Mouse (Mus musculus) bone marrow, adult 2 months (tissue): Measurements from ENCODE around the gene Fcrla. TPM values are rescaled to one million over a fixed set of nuclear protein-coding genes. Genes with fewer than 3 reads are reported as not detected.
"Not testable (repeated sequence)": the region's sequence is repeated elsewhere in the genome, so short reads cannot be mapped to it uniquely, and the experiment has no call there.

Experiments
- H3K27ac ChIP-seq: fragments of 200-500 bp; 2 replicates; pipeline ENCODE4 v1.5.1; 2012; ENCODE audit warnings: low read depth, mild to moderate bottlenecking, control low read depth, inconsistent platforms, low read length; ENCODE audit not compliant: control insufficient read depth, poor library complexity, insufficient read depth
- H3K4me1 ChIP-seq: fragments of 200-500 bp; 2 replicates; pipeline ENCODE4 v1.6.1; 2011; ENCODE audit warnings: low read length; ENCODE audit not compliant: control insufficient read depth, insufficient read depth
- H3K4me3 ChIP-seq: fragments of 200-500 bp; replicated peaks from 2 replicates; pipeline ENCODE3; 2011; ENCODE audit warnings: mild to moderate bottlenecking, low read depth, low read length, control low read depth; ENCODE audit not compliant: control insufficient read depth
- CTCF ChIP-seq: fragments of 200-500 bp; IDR thresholded peaks from 2 replicates; pipeline ENCODE4 v1.5.1; 2011; ENCODE audit warnings: low read length, control low read depth; ENCODE audit not compliant: control insufficient read depth, insufficient read depth
- POLR2A ChIP-seq: fragments of 200-500 bp; IDR thresholded peaks from 2 replicates; pipeline ENCODE4 v1.6.1; 2011; ENCODE audit warnings: low read depth, mild to moderate bottlenecking, control low read depth, low read length, borderline replicate concordance; ENCODE audit not compliant: control insufficient read depth
- WGBS: fragments of 180-500 bp; shearing (Covaris S2); methylation state at CpG from one replicate; pipeline ENCODE4 v1.1.7; 2018; 5-methylcytosine and 5-hydroxymethylcytosine counted together
- polyA plus RNA-seq: library from polyadenylated mRNA; stranded (reverse); fragments of >200 nt; gene quantifications from 2 replicates; pipeline ENCODE4 v1.2.4, GENCODE M21; 2011; ENCODE audit warnings: low replicate concordance; ENCODE audit not compliant: missing spikeins, insufficient read depth, insufficient read length

Fcrla gene
- polyA plus RNA-seq, 1 experiment = 44.1 TPM

DNA sequence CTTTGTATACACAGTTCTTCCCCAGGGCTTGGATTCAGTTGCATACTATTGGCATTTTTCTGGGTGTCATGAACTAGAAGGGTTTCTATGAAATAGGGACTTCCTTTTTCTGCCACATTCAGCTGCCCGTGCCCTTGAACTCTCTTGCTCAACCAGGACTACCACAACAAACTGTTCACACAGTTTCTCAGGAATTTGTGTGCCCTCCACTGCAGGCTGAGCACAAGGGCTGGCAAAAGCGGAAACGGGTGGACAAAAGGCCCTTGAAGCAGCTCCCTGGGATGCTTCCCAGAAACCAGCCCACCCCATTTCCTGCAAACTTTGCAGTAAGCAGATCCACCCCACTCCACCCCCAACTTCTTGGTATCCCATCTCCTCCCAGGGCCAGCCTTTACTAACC is 40.2 kb upstream of the Fcrla start:
- peak overlapping the region; percentile 37 for H3K27ac ChIP-seq
- no peak overlapping the region for H3K4me3 ChIP-seq
- peaks cover 5% of the 10 kb centered on the region; the same call in 1 of the 2 replicates for H3K4me1 ChIP-seq
- no peak for TF ChIP-seq POLR2A
- no peak for TF ChIP-seq CTCF
- WGBS = 30% methylated on average over 3 of the region's 3 CpGs

DNA sequence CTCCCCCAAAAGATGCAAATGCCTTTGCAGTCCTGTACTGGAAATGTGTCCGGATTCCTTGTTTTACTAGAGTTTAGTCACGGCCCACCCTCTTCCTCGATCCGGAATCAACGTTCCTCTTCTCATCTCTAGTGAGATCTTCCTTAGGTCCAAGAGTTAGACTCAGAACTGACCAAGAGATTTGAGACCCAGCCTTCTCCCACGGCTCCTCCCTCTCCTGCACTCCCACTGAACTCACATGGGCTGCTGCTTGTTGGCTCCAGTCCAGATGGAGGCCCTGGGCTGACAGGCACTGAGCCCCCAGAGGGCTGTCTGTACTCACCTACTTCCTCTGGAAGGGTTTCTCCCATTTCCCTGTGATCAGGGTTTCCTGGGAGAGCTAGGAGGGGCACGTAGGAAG is 35.7 kb upstream of the Fcrla start:
- H3K4me3 ChIP-seq = no peak overlapping the region
- no peak for TF ChIP-seq POLR2A
- no peak for TF ChIP-seq CTCF
- no peak overlapping the region for H3K27ac ChIP-seq
- WGBS = 84% methylated on average over 7 of the region's 7 CpGs
- H3K4me1 ChIP-seq = peaks cover 5% of the 10 kb centered on the region

- 73% methylated on average over 2 of the region's 2 CpGs for WGBS
These were observed 34.9 kb upstream of the Fcrla start for GRCm38 (mm10) chr1:170962301-170962700.

GRCm38 (mm10) chr1:170961101-170961500 is 33.7 kb upstream of the Fcrla start:
- peaks cover 2% of the 10 kb centered on the region for H3K4me1 ChIP-seq
- no peak overlapping the region for H3K27ac ChIP-seq
- 78% methylated on average over 6 of the region's 6 CpGs for WGBS
- H3K4me3 ChIP-seq = no peak overlapping the region
- no peak for TF ChIP-seq POLR2A
- no peak for TF ChIP-seq CTCF

More at GRCm38 (mm10) chr1:170962301-170962700, 34.9 kb upstream of the Fcrla start:
- Histone ChIP-seq H3K4me1 (peaks cover 2% of the 10 kb centered on the region), H3K27ac (no peak overlapping the region), H3K4me3 (no peak overlapping the region)
- TF ChIP-seq POLR2A (no peak), CTCF (no peak)

DNA sequence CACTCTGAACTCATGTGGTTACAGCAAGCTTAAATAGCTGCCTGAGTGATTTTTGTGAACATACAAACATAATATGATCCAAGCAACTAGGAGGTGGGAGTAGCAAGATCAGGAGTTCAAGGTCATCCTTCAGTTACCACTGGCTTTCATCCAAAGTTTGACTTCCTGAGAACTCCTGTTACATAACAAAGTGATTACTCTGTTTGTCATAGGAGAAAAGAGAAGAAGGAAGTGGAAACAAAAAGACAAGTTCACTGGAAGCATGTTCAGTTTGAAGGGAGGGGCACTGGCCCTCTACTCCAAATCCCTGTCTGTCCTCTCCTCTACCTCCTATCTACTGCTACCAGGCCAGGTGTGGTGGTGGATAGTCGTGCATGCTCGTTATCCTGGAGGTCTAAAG is 32.4 kb upstream of the Fcrla start:
- TF ChIP-seq POLR2A (no peak), CTCF (no peak)
- Histone ChIP-seq H3K4me3 (no peak overlapping the region), H3K27ac (peak overlapping the region; percentile 65; the same call in 1 of the 2 replicates), H3K4me1 (peaks cover 2% of the 10 kb centered on the region)
- WGBS = 31% methylated on average over 2 of the region's 2 CpGs

GRCm38 (mm10) chr1:170958225-170958624 is 30.8 kb upstream of the Fcrla start:
- 19% methylated on average over 3 of the region's 3 CpGs for WGBS
- Histone ChIP-seq H3K4me1 (peaks cover 2% of the 10 kb centered on the region), H3K4me3 (no peak overlapping the region), H3K27ac (no peak overlapping the region)
- no peak for TF ChIP-seq POLR2A
- no peak for TF ChIP-seq CTCF

DNA sequence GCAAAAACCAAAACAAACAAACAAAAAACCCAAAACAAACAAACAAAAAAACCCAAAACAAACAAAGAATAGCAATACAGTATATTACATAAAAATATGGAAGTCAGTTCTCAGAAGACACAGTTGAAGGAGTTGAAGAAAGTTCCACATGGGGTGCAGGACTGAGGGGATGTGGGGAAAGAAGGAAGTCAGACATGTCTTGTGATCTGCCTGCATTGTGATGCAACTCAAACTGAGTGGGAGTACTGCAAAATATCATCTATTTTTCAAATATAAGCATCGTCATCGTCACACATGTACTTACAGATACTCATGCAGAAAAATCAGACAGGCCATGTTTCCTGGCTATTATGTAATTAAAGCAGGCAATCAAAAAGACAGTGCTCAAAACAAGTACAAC is 25.8 kb upstream of the Fcrla start:
- no peak for TF ChIP-seq CTCF
- TF ChIP-seq POLR2A = no peak
- Histone ChIP-seq H3K27ac (no peak overlapping the region), H3K4me3 (no peak overlapping the region), H3K4me1 (no peaks in the 10 kb centered on the region; the same call in 1 of the 2 replicates)
- WGBS = 17% methylated on average over 2 of the region's 2 CpGs

DNA sequence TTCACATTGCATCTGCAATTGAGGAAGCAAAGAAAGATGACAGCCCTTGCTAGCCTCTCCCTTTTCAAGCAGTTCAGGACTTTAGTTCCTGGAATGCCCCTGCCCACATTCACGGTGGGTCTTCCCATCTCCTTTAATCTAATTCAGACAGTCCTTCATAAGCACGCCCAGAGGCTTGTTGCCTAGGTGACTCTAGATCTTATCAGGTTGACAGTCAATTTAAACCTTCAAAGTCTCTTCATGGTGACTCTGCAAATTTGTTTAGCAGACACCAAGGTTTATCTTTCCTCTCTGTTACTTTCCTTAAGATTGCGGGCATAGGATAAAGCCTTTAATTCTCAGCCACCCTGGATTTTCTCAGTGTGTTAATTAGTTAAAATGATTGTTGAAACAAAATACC is 23.4 kb upstream of the Fcrla start:
- 47% methylated on average over 3 of the region's 3 CpGs for WGBS
- Histone ChIP-seq H3K4me3 (no peak overlapping the region), H3K27ac (no peak overlapping the region), H3K4me1 (no peaks in the 10 kb centered on the region; the same call in 1 of the 2 replicates)
- TF ChIP-seq CTCF (no peak), POLR2A (no peak)

- not testable (repeated sequence) for H3K4me1 ChIP-seq, H3K27ac ChIP-seq, H3K4me3 ChIP-seq
- 79% methylated on average over 7 of the region's 9 CpGs for WGBS
These were observed 17.5 kb upstream of the Fcrla start for GRCm38 (mm10) chr1:170944908-170945307.

DNA sequence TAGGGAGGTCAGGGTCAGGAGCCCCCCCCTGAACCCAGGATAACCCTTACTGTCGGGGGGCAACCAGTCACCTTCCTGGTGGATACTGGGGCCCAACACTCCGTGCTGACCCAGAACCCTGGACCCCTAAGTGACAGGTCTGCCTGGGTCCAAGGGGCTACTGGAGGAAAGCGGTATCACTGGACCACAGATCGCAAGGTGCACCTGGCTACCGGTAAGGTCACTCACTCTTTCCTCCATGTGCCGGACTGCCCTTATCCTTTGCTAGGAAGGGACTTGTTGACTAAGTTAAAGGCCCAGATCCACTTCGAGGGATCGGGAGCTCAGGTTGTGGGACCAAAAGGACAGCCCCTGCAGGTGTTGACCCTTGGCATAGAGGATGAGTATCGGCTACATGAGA is 16.8 kb upstream of the Fcrla start:
- H3K4me3 ChIP-seq, H3K4me1 ChIP-seq, H3K27ac ChIP-seq: not testable (repeated sequence)
- 93% methylated on average over 9 of the region's 9 CpGs for WGBS
